Mouse (Mus musculus) adrenal gland, postnatal 14 days (tissue): ENCODE results near the gene Idh3b. TPM values are rescaled to one million over a fixed set of nuclear protein-coding genes. Genes with fewer than 3 reads are reported as not detected.
A peak's percentile ranks its signal among the peaks of the same experiment; 100 is the strongest.

ENCODE experiments used
- DNase-seq: peaks from one replicate; pipeline ENCODE4 v3.0.0; 2021; ENCODE audit warnings: mixed read lengths
- long read RNA-seq, 2 experiments: library from polyadenylated mRNA; stranded (forward); transcript quantifications; one replicate each; pipeline ENCODE4 v2.0.0; 2021
- total RNA-seq: library from RNA; stranded (reverse); gene quantifications from 2 replicates; pipeline ENCODE4 v1.2.3, GENCODE M21; 2021

Gene Idh3b
- total RNA-seq, result 729 and 784 TPM in 2 replicates
- long read RNA-seq, experiment 1, transcript Idh3b-201 (12 exons, 1,616 nt), result major isoform, 408 of 706 reads
- long read RNA-seq, experiment 1, partial matches to known transcripts, result 209 of 706 reads
- long read RNA-seq, experiment 1, other reads (novel, unspliced or antisense), result 89 of 706 reads
- long read RNA-seq, experiment 2, transcript Idh3b-201 (12 exons, 1,616 nt), result major isoform, 412 of 842 reads
- long read RNA-seq, experiment 2, partial matches to known transcripts, result 72 of 842 reads
- long read RNA-seq, experiment 2, other reads (novel, unspliced or antisense), result 358 of 842 reads

DNA sequence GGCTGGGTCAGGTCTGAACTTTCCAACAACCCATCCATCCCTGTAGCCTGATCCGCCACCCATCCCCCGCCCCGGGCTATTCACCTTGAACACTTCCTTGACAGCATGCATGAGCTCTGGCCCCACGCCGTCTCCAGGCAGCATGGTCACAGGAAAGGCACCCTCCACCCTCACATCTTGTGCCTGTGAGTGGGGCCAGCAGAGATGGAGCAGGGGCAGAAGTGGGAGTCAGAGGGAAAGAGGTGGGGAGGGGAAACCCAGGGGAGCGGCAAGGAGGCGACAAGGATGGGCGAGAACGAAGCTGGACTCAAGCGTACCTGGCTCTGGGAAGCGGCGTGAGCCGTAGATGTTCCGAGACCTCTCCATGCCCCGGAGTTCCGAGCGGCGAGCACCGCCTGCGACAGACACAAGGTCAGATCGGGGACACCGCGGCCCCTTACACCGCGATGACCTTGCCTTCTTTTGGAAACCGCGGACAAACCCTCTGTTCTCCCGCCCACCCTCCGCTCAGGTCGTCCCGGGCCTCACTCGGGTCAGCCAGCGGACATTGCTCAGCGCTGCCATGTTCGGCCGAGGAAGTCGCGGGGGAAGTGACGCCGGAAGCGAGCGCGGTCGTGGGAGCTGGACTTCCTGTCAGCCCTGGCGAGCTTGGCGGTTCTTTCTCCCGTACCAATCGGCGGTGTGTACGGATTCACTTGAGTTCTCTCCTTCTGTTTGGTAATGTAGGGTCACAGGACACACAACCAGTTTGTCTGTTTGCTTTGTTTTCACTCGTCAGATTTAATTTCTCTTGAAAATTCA, at the start of gene Idh3b:
Gene Idh3b, minus strand, starts transcription at position 694 of the 801 bp plus-strand sequence.
- peak; percentile 96 for DNase-seq

- DNase-seq, result no peak
Measured at GRCm38 (mm10) chr2:130329502-130329901, 45.2 kb upstream of the Idh3b start.

DNA sequence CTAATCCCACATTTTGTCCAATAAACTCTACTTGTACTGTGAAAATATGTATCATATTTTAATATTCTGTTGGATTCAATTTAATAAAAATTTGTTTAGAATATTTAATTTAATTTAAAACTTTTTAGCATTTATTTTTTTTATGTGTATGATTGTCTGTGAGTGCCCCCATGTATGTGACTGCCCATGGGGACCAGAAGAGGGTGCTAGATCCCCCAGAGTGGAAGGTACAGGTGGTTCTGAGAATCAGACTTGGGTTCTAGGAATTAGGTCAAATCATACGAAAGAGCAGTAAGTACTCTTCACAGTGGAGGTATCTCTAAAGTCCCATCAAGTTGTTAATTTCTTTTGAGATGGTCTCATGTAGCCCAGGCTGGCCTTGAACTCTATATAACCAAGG, 42.7 kb upstream of the Idh3b start:
- DNase-seq, result no peak

DNA sequence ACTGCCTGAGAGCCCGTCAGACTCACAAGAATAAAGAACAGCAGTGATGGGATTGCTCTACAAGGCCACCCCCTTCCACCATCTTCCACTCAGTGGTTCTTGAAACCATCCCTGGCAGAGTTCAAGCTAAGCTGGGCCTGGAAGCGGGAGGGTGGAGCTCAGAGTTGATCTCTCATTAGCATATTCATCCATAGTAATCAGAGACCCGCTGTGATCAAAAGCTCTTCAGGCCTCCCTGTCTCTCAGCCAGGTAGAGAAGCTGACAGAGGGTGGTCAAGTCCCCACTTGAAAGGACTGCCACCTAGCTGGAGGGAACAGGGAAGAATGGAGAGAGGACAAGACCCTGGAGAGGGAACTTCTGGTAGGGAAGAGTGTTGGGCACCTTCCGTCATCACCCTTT, 18.7 kb upstream of the Idh3b start:
- no peak for DNase-seq

DNA sequence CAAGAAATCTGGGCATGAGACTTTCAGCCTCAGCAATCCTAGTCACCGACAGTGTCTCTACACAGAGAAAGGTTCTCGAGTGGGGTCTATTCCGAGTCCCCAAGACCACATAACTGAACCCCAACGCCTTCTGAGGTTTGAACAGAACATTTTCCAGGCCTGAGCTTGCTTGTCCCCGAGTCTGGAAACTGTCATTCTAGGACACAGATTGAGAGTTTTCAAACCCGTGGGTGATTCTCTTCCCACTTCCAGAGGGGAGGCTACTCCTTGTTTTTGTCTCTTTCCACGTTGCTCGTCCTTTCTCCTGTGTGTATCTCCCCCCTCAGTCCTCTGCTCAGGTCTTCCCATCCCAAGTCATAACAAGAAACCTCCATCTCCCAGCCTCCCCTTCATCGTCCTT, 13.2 kb upstream of the Idh3b start:
- no peak for DNase-seq

DNA sequence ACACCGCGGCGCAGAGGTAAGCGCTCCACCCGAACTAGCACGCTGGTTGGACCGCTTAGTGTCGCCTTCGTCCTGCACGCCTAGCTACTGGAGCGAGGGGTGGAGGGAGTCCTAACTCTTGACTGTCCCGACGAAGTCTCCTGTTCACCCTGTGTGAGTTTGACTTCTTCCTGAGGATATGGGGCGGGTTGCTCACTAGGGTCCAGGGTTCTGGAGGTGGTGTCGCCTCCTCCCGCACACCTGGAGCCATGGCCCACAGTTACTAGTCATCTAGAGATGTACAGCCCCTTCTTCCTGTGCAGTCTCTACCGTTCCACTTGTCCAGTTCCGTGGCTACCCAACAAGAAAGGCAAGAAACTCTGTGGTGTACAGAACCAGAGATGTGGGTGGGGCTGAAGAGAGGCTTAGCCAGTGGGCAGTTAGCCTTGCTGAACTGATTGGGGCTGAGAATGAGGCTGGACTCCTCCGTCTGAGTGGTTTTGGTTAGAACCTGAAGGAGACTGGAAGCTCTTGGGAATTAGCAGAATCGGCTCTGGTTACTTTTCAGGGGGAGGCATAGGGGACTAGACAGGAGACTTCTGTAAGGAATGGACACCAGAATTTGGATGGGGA, 11.9 kb upstream of the Idh3b start:
- no peak for DNase-seq

DNA sequence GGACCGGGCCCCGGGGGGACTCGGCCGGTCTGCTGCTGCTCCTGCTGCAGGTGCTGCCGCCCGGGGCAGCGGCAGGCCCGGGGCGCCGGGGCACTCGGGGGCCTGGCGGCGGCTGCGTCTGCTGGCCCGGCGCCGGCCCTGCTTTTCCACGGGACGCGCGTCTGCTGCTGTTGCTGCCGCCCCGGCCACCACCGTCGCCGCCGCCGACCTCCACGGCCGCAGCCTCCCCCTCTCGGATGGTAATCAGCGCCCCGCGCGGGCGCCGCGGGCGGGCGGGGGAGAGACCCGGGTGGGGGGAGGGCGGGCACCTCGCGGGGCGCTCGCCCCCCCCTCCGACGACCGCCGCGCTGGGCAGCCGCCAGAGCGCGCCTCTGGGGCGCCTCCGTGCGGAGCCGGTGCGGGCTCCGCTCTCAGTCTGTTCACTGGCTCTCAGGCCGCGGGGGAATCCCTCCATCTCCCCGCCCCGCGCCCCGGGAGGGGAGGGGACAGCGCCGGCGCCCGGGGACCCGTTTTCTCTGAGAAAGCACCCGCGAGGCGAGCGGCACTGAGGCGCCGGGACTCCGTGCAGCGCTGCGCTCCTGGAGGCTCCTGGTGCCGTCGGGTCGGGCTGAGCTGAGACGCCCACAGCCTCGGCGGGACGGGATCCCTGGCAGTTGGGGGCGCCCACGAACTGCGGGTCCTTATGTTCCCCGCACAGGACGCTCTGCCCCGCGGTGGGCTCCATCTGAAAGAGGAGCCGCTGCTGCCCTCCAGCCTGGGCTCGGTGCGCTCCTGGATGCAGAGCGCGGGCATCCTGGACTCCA, 11.2 kb upstream of the Idh3b start:
- DNase-seq, result peak; percentile 67

DNA sequence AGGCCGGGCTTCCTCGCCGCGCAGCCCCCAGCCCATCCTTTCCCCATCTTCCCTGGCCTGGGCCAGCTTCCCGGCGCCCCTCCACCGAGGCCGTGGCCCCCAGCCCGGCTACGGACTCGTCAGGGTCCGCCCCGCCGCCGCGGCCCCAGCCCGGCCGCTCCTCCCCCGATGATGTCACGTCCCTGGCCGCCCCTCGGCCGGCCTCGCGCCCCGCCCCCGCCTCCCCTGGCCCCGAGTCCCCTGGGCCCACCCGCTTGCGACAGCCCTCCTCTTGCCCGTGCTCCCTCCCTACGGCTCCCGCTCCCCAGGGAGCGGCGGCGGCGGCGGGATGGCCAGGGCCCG, 10.6 kb upstream of the Idh3b start, which contains the start of gene Ebf4:
Gene Ebf4, plus strand, starts transcription at position 234 of the 342 bp plus-strand sequence.
- peak; percentile 67 for DNase-seq

- DNase-seq, result no peak
Measured at GRCm38 (mm10) chr2:130294218-130294935, 10.0 kb upstream of the Idh3b start.

- DNase-seq, result no peak
Measured at GRCm38 (mm10) chr2:130293486-130293885, 9.1 kb upstream of the Idh3b start.

DNA sequence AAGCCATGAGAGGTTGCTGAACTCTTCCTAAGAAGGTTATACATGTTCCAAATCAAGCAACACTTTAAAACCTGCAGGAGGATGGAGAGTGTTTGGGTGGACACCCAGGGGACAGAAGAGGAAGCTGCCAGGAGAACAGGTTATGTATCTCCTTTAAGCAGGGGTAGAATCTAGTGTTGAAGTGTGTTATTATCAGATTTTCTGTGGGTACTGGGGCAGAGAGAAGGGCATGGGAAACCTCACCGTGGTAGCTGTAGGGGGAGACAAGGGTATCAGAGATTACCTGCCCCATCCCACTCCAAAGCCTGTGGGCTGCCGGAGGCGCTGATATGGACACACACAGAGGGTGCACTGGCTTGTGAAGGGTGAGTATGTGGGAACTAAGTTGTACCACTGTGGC, 8.7 kb upstream of the Idh3b start:
- no peak for DNase-seq

- peak; percentile 77 for DNase-seq
Measured at GRCm38 (mm10) chr2:130291434-130291833, 7.1 kb upstream of the Idh3b start.

GRCm38 (mm10) chr2:130289086-130289485, 4.7 kb upstream of the Idh3b start:
- DNase-seq, result no peak

GRCm38 (mm10) chr2:130280818-130281217, 3.5 kb downstream of the Idh3b start:
- no peak for DNase-seq

DNA sequence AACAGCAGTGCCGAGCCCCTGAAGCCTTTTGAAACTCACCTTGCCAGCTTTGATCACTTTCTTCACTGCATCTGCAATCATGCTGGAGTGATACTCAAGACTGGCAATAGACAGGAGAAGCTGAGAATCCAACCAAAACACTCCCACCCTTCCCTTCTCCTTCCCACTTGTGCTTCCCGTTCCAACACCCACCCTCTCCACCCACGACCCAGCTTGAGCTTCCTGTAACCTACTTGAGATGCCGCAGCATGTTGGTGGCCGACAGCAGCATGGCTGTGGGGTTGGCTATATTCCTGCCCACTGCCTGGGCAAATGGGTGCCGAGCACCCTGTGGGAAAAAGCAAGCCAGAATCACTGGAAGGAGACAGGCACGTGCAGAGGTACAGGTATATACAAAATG, 4.1 kb downstream of the Idh3b start:
- DNase-seq, result no peak

DNA sequence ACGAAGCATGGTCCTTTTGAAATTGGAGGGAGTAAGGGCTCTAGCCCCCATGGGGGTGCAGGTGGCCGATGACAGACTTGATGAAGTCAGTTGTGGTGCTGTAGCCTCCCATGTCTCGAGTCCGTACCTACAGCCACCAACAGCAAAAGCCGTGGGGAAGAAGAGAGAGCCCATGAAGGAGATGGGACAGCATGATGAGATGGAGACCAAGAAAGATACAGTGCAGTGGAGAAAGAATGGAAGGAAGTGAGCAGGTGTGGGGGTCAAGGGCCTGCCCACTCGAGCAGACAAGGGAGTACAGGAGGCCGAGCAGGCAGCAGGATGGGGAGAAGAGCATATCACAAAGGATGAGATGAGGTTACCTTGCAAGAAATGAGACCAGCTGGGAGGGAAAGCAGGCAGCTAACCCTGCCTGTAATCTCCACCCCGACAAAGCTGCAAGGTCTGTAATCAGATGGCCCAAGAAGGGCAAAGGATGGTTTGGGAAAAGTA, 4.7 kb downstream of the Idh3b start:
- DNase-seq, result no peak

GRCm38 (mm10) chr2:130275649-130276048, 8.7 kb downstream of the Idh3b start:
- DNase-seq, result peak; percentile 85

GRCm38 (mm10) chr2:130274862-130275261, 9.5 kb downstream of the Idh3b start:
- no peak for DNase-seq

DNA sequence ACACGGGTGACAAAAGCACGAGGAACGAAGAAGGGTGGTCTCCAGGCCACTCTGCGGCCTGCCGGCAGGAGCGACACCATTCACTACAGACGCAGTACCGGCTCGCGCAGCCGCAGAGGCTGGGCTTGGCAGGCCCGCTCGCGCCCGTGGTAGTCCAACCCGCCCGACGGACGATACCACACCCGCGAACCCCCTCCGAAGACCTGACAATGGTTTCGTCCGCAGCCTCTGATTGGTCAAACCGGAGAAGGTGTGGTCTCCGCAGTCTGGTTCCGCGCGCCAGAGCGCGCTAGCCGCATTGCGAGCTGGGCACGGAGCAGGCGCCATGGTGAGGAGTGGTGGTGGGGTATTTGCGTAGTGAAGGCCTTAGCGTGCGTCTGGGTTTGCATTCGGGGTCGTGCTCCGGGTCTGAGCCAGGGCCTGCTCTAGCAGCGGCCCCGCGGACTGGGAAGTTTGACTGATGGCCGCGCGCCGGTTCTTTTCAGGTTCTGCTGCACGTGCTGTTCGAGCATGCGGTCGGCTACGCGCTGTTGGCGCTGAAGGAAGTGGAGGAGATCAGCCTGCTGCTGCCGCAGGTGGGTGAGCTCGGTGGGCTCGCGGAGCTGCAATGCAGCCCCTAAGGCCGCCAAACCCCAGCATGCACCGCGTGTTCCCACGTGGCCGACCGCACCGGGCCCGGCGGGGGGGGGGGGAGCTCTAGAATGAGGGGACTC, 10.0 kb downstream of the Idh3b start, which contains the start of gene Nop56:
Gene Nop56, plus strand, starts transcription at position 282 of the 713 bp plus-strand sequence.
- DNase-seq, result peak; percentile 99

DNA sequence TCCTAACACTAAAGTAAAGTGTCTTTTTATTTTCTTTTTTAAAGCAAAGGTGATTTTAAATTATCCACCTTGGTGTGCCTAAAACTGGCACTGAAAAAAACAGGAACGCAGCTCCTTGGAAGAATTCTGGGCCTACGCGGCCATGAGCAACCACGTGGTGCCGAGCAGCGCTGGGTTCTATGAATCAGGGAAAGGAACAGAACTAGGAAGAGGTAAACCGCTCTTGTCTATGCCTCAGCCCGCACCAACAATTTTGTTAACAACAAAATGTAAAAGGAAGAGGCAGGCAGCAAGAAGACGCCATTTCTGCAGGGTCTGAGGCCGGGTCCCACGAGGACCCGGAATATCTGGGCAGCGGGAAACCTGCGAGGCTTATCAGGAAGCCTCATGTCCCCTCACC, 10.6 kb downstream of the Idh3b start:
- no peak for DNase-seq

DNA sequence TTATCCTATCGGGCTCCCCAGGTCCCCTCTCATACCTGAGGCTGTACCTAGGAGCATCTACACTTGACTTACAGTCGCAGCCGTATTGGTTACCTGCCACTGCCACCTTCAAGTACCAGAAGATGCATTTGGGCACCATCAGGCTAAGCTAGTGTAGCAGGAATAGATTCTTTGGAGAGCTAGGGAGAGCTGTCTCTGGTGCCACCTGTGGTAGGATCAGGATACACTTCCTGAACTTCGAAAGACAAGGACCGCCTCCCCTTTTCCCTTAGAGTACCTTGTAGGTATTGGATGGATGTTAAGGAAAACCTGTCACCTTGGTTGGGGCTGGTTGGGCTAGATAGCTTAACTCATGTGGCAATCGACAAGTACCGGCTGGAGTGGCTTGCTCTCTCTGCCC, 16.3 kb downstream of the Idh3b start:
- no peak for DNase-seq
